Mouse (Mus musculus): Measurements from ENCODE around the gene Dazap1.

DNA sequence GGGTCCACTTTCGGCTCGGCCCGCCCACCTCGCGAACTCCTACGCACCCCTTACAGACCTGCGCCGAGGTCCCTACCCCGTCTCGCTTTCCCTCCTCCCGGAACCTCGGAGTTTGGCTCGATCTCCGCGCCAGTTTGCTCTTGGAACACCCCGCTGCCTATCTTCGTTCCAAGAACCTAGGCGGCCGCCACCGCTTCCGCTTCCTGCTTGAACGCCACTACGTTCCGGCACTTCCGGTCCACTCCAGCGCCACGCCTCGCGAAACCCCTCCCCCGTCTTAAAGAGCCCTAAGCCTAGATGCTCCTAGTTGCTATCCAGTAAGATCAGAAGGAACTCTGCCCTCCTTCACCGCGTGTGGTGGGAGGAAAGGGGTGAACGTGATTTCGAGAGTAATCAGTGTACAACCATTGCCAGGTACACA, 59.1 kb downstream of the Dazap1 start, which contains the start of gene 2310011J03Rik:
- no peak for TF ChIP-seq CTCF (IDR thresholded peaks at IDR 0.05; ENCODE audit: low read depth)
- peak; percentile 66 for TF ChIP-seq EP300 (IDR thresholded peaks at IDR 0.05; ENCODE audit: low read depth)
